Mouse (Mus musculus) gastrocnemius, postnatal 4 days (tissue): Measurements from ENCODE around the gene Ttc25. TPM values are rescaled to one million over a fixed set of nuclear protein-coding genes. Genes with fewer than 3 reads are reported as not detected.
"Not testable (repeated sequence)": the region's sequence is repeated elsewhere in the genome, so short reads cannot be mapped to it uniquely, and the experiment has no call there.

ENCODE experiments used
- DNase-seq, 2 experiments: peaks; one replicate each; pipeline ENCODE4 v3.0.0; 2021 to 2022; ENCODE audit warnings: low spot score in 2 of 2, mixed read lengths in 2 of 2
- total RNA-seq, 2 experiments: library from RNA; stranded (reverse); gene quantifications; 2 replicates each; pipeline ENCODE4 v1.2.3; 2021

The Ttc25 gene
- total RNA-seq, 2 experiments from 2014 or later, result 0.13 to 0.22 TPM

DNA sequence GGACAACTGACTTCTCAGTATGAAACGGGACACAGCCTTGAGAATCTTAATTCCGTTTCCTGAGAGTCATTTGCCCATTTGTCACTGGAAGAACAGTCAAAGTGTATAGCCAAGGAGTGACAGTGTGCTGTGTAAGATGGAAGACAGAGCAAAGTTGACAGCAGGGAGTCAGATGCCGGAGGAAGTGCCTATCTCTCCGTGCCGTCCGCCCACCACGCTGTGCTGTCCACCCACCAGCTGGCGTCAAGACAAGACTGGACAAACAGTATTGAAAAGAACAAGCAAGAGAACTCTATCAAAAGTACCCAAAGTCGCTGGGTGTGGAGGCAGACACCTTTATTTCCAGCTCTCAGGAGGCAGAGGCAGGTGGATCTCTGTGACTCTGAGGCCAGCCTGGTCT, 57.7 kb downstream of the Ttc25 start:
- no peak for DNase-seq

- no peak for DNase-seq
Measured at GRCm38 (mm10) chr11:100603813-100604212, 58.4 kb downstream of the Ttc25 start.

DNA sequence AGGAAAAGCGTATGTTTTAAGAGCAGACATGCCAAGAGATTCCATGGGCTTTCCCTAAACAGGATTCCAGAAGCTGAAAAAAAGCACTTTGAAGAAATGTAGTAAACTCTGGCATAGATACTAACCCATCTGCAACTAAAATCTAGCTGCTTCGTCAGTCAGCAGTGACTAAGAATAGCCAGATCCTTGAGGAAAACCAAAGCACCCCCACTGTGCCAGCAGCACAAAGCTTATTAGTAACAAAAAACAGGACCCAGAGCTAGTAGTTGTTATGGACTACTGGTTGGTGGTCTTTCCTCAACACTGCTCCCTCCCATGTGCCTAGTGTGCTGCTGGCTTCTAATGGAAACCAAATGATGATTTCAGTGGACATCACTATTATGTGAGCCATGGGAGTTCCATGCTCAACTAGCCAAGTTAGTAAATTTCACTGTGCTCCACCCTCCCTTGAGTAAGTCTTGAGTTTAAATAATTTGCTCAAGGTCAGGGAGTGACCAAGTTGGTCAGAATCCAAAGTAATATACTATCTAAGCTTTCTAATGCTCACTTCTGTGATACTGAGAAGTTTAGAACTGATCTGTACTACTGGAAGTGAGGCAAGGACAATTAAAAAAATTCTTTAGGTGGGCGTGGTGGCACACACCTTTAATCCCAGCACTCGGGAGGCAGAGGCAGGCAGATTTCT, 59.1 kb downstream of the Ttc25 start:
- DNase-seq, result no peak

DNA sequence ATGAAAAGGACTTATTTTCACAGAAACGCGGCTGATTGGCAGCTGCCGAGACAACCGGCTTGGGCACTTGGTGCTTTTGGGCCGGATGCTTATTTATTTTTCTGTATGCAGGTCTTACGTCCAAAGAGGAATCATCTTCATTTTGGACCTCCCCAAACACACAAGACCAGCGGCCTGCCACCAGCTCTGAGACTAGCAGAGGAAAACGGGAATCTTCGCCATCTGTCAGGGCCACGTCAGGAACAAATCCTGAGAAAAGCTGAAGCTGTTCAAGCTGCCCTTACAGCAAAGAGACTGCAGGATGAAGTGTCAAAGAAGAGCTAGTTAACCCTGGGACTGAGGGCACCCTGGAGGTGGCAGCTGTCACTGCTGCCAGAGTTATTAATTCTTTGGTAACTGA, 60.0 kb downstream of the Ttc25 start:
- DNase-seq, result no peak

DNA sequence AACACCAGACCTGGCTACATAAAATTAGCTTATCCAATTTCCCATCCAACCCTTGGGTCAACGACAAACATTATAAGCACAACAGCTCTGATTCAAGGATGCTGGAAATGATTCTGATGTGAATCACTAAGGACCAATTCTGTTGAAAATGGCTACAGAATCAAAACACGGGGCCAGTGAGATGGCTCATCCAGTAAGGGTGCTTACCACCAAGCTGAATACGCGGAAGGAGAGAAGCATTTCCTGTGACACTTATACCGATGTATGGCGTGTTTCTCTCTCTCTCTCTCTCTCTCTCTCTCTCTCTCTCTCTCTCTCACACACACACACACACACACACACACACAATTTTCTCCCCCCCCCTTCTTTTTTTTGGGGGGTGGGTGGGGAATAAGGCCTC, 61.7 kb downstream of the Ttc25 start:
- no peak for DNase-seq

DNA sequence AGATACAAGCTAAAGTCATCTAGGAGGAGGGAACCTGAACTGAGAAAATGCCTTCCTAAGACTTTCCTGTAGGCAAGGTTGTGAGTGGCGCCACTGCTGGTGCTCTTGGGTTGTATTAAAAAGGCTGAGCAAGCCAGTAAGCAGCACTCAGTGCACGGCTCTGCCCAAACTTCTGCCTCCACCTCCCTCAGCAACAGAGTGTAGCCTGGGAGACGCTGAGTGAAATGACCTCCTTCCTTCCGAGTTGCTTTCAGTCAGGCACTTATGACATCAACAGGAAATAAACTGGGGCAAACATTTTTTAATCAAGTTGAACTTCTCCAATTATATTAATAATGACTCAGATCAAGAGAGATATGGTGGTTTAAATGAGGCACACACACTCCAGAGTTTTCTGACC, 63.4 kb downstream of the Ttc25 start:
- DNase-seq, result no peak

- no peak for DNase-seq
Measured at GRCm38 (mm10) chr11:100609355-100609996, 64.1 kb downstream of the Ttc25 start.

- no peak for DNase-seq
Measured at GRCm38 (mm10) chr11:100609997-100610680, 64.7 kb downstream of the Ttc25 start.

DNA sequence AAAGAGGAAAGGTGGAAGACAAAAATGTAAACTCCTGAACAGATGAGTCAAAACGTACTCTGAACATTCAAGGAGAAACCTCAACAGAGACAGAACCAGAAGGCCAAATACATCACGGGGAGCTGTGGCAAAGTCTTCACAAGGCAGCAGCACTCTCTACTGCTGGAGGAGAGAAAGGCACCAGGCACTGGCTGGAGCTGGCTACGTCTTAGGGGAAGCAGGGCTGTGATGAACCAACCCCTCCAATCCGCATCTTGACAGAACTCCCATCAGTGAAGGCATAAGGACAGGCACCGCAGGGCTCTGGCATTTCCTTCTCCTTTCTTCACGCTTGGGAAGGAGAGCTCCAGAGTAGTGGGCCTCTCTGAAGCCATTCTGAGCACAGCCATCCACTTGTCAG, 66.2 kb downstream of the Ttc25 start:
- no peak for DNase-seq

- DNase-seq, result no peak
Measured at GRCm38 (mm10) chr11:100613241-100613640, 67.8 kb downstream of the Ttc25 start.

GRCm38 (mm10) chr11:100616332-100616731, 70.9 kb downstream of the Ttc25 start:
- no peak for DNase-seq

- DNase-seq, result not testable (repeated sequence)
Measured at GRCm38 (mm10) chr11:100616836-100617235, 71.4 kb downstream of the Ttc25 start.

GRCm38 (mm10) chr11:100617480-100617879, 72.1 kb downstream of the Ttc25 start:
- no peak for DNase-seq

DNA sequence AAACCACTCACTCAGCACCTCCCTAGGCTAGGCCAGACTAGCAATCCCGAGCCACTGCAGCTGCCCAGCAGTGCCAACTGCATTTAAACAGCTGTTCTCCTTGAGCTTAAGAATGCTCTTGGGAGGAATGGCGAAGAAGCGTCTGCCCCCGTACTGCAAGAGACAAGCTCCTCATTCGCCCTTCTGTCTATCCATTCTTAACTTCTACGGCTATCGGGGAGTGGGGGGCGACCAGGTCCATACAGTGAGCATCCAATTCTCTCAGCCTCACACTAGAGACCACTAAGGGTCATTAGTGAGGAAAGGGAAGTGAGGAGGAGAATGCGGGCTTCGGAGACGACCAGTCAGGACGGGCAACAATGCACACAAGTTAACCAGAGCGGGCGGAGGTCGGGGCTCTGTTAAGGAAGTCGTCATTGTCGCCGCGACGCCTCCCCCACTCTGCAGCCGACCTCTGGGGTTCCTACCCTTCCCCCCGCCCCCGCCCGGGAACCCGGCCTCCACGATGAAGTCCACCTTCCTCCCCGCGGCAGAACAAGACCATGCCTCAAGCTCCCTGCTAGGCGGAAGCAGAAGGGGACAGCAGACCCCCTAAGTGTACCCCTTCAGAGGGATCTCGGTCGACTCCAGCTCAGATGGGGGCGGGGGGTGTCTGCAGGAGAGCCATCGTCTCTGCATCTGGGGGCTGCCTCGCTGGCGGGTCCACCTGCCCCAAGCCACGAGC, 73.5 kb downstream of the Ttc25 start, which contains the start of gene Nkiras2:
TSS of gene Nkiras2 (plus strand) at position 484 of the 724 bp plus-strand sequence.
- DNase-seq, result peak in 1 of 2 experiments; percentile 68

DNA sequence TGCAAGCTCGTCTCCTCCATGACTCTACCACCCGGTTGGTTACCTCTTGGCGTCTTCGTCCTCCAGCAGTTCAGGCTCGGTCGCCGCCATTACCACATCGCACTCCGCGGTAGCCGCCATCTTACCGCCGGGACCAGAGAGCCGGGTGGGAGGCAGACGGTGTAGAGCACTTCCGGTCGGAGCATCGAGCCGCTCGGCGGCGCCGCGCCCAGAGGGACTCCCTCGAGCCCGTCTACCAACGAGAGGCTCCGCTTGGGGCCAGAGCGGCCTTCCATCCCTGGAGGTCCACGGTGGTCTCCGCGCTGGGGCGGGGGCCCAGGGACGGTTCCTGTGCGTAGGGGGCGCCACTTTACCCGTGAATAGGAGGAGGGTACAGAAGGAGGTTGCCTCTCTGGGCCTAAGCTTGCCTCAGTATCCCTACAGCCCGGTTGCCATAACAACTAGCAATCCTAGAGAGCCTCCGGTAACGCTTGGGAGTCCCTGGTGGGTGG, 74.1 kb downstream of the Ttc25 start:
- DNase-seq, result peak; percentile 89 to 96

- no peak for DNase-seq
Measured at GRCm38 (mm10) chr11:100619982-100620381, 74.6 kb downstream of the Ttc25 start, which contains the start of gene Dnajc7. Dnajc7 (minus strand) TSS chr11:100620168.

Other genes with a start within 250 kb of the Ttc25 start
- 100 to 1,000 TPM; 842 to 874 TPM for gene Eif1, start 225.7 kb upstream of the Ttc25 start, total RNA-seq
- not detected for gene Gast, start 211.2 kb upstream of the Ttc25 start, total RNA-seq
- gene Hap1, start 189.5 kb upstream of the Ttc25 start, total RNA-seq, result 1 to 10 TPM; 1.5 to 1.7 TPM
- gene Jup, start 147.8 kb upstream of the Ttc25 start, total RNA-seq, result 10 to 100 TPM; 80.4 to 91.4 TPM
- 10 to 100 TPM; 27.4 to 29.4 TPM for gene P3h4, start 130.8 kb upstream of the Ttc25 start, total RNA-seq
- 10 to 100 TPM; 86.4 TPM for gene Fkbp10, start 129.9 kb upstream of the Ttc25 start, total RNA-seq
- gene Nt5c3b, start 103.8 kb upstream of the Ttc25 start, total RNA-seq, result 10 to 100 TPM; 35.8 to 38.1 TPM
- gene Klhl10, start 103.7 kb upstream of the Ttc25 start, total RNA-seq, result 1 to 10 TPM; 1.0 to 1.5 TPM
- 10 to 100 TPM; 14.9 to 15.8 TPM for gene Klhl11, start 72.9 kb upstream of the Ttc25 start, total RNA-seq
- gene Acly, start 17.6 kb upstream of the Ttc25 start, total RNA-seq, result 10 to 100 TPM; 54.1 to 57.9 TPM
- gene Cnp, start 29.3 kb downstream of the Ttc25 start, total RNA-seq, result 10 to 100 TPM; 33.3 to 38.3 TPM
- 10 to 100 TPM; 42.5 to 43.7 TPM for gene Nkiras2, start 73.6 kb downstream of the Ttc25 start, total RNA-seq
- gene Dnajc7, start 74.6 kb downstream of the Ttc25 start, total RNA-seq, result 100 to 1,000 TPM; 192 to 239 TPM
- gene Zfp385c, start 146.8 kb downstream of the Ttc25 start, total RNA-seq, result 1 to 10 TPM; 1.9 to 2.2 TPM
- 1 to 10 TPM; 1.0 to 1.1 TPM for gene Dhx58, start 158.7 kb downstream of the Ttc25 start, total RNA-seq
- gene Kat2a, start 166.9 kb downstream of the Ttc25 start, total RNA-seq, result 10 to 100 TPM; 20.6 to 21.6 TPM
- not detected for gene Hspb9, start 168.2 kb downstream of the Ttc25 start, total RNA-seq
- 10 to 100 TPM; 76.7 to 79.7 TPM for gene Rab5c, start 192.6 kb downstream of the Ttc25 start, total RNA-seq
- under 1 TPM in 1 of 2 experiments, not detected in 1; 0.10 TPM for gene Kcnh4, start 214.3 kb downstream of the Ttc25 start, total RNA-seq
- not detected for gene Hcrt, start 217.3 kb downstream of the Ttc25 start, total RNA-seq
- gene Ghdc, start 225.3 kb downstream of the Ttc25 start, total RNA-seq, result 1 to 10 TPM; 9.0 to 9.5 TPM